In the genomic region with DNA sequence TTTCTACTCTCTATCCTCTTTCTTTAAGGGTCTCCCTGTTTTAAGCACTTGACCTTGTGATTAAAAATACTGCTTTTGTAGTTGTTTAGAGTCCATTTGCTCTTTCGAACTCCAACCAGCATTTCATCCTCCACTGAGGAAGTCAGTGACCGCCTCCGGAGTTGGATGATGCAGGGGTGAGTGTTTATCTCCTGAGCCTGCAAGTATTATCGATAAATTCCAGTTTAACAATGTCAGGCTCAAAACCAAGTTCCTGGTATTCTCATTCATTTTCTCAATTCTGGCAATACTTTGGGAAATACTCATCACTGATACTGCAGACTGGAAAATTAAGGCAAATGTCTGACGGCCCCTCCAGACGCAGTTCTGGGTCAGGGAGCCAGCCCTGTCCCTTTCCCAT, we compare ENCODE assay signal across 9 mouse cellular contexts. TPM values are rescaled to one million over a fixed set of nuclear protein-coding genes. Genes with fewer than 3 reads are reported as not detected.
DNase-seq lines count a peak whose midpoint lies in the region; ATAC-seq and TF ChIP-seq lines count a peak whose summit lies in the region.
"Had no signal": no experiment of that assay in that cellular context is flagged by ENCODE, and none has a peak within 500 bp of the region (broad histone marks: within the 10 kb centered on the region; RNA-seq: fewer than 3 reads in every experiment).

No protein-coding gene starts in this region.

- DNase-seq in gastrocnemius, adult 2 months: no peak
- DNase-seq in gastrocnemius, postnatal 36 days: no peak
- DNase-seq in forebrain, embryonic 11.5 days (ENCODE audit: low spot score): no peak
- no peak for DNase-seq in liver, embryonic 11.5 days (ENCODE audit: low spot score)
- DNase-seq in natural killer cell, adult 2 months (ENCODE audit: low spot score in 2 of 2): no peak
- DNase-seq in adrenal gland, postnatal 4 days (ENCODE audit: low spot score in 2 of 2): no peak
- DNase-seq in left cerebral cortex, adult 8-10 months (ENCODE audit: low spot score in 2 of 2): no peak

- no peaks in the 10 kb centered on the region for H3K9me3 ChIP-seq in forebrain, embryonic 11.5 days (ENCODE audit: control insufficient read depth, low read length)
- H3K9me3 ChIP-seq in liver, embryonic 11.5 days (ENCODE audit: control insufficient read depth, low read length): no peaks in the 10 kb centered on the region

- intact Hi-C loops in gastrocnemius, adult 2 months (cut with DNase I): no loop called here
- intact Hi-C loops in gastrocnemius, postnatal 36 days (cut with DNase I): no loop called here

- no peaks in the 10 kb centered on the region for H3K4me1 ChIP-seq in forebrain, embryonic 11.5 days (replicated peaks; ENCODE audit: control insufficient read depth, insufficient read depth, low read length)
- H3K4me1 ChIP-seq in liver, embryonic 11.5 days (replicated peaks; ENCODE audit: control insufficient read depth, insufficient read depth, low read length): no peaks in the 10 kb centered on the region

- H3K27me3 ChIP-seq in C2C12 (ENCODE audit: control insufficient read depth, insufficient read depth, insufficient read length): no peaks in the 10 kb centered on the region
- no peaks in the 10 kb centered on the region for H3K27me3 ChIP-seq in forebrain, embryonic 11.5 days (ENCODE audit: control insufficient read depth, insufficient read depth, low read length)
- H3K27me3 ChIP-seq in liver, embryonic 11.5 days (replicated peaks; ENCODE audit: control insufficient read depth, insufficient read depth, low read length): no peaks in the 10 kb centered on the region

- no peaks in the 10 kb centered on the region for H3K79me2 ChIP-seq in C2C12 (ENCODE audit: control insufficient read depth, insufficient read depth)

- H3K79me3 ChIP-seq in C2C12 (ENCODE audit: low read depth): no peaks in the 10 kb centered on the region

- ATAC-seq in forebrain, embryonic 11.5 days (replicated peaks; ENCODE audit: low FRiP score): peak; percentile 22; the same call in 1 of the 2 replicates
- ATAC-seq in liver, embryonic 11.5 days (replicated peaks; ENCODE audit: low FRiP score): peak; percentile 48

- H3K4me3 ChIP-seq in gastrocnemius, adult 2 months: peak overlapping the region; percentile 79
- no peak overlapping the region for H3K4me3 ChIP-seq in C2C12 (ENCODE audit: insufficient read depth, poor library complexity, severe bottlenecking)
- H3K4me3 ChIP-seq in forebrain, embryonic 11.5 days (ENCODE audit: low read depth, low read length): peak overlapping the region; percentile 48
- peak overlapping the region; percentile 65 for H3K4me3 ChIP-seq in liver, embryonic 11.5 days (ENCODE audit: low read depth, low read length)

- H3K9ac ChIP-seq in forebrain, embryonic 11.5 days (ENCODE audit: low read length): peak overlapping the region; percentile 70
- H3K9ac ChIP-seq in liver, embryonic 11.5 days (ENCODE audit: low read depth, low read length): peak overlapping the region; percentile 76

- TF ChIP-seq CTCF in gastrocnemius, adult 2 months (IDR thresholded peaks at IDR 0.05): no peak
- no peak for TF ChIP-seq CTCF in C2C12 (IDR thresholded peaks at IDR 0.05; ENCODE audit: control insufficient read depth, insufficient read depth, insufficient read length)

- H3K36me3 ChIP-seq in C2C12 (ENCODE audit: control insufficient read depth, insufficient read depth): no peaks in the 10 kb centered on the region
- H3K36me3 ChIP-seq in forebrain, embryonic 11.5 days (ENCODE audit: control insufficient read depth, insufficient read depth, low read length): no peaks in the 10 kb centered on the region
- H3K36me3 ChIP-seq in liver, embryonic 11.5 days (ENCODE audit: control insufficient read depth, insufficient read depth, low read length): no peaks in the 10 kb centered on the region

- 10% methylated on average over 6 of the region's 6 CpGs for WGBS in forebrain, embryonic 11.5 days
- WGBS in liver, embryonic 11.5 days: 3% methylated on average over 6 of the region's 6 CpGs

- peak overlapping the region; percentile 83 for H3K27ac ChIP-seq in gastrocnemius, adult 2 months
- H3K27ac ChIP-seq in forebrain, embryonic 11.5 days (ENCODE audit: low read depth, low read length): no peak overlapping the region
- no peak overlapping the region for H3K27ac ChIP-seq in liver, embryonic 11.5 days (ENCODE audit: low read depth, low read length)

- H3ac ChIP-seq in C2C12 (ENCODE audit: control insufficient read depth, insufficient read length, low read depth): peak overlapping the region; percentile 66

- peak overlapping the region; percentile 48 for H3K4me2 ChIP-seq in forebrain, embryonic 11.5 days (ENCODE audit: low read depth, low read length, severe bottlenecking)
- H3K4me2 ChIP-seq in liver, embryonic 11.5 days: peak overlapping the region; percentile 65

TF ChIP-seq in C2C12, 6 proteins besides CTCF, POLR2A, EP300 and RAD21:
- no peak for TF ChIP-seq MYOD1 (IDR thresholded peaks at IDR 0.05; ENCODE audit: control insufficient read depth, insufficient read length, low read depth)
- no peak for TF ChIP-seq FOSL1 (IDR thresholded peaks at IDR 0.05; ENCODE audit: insufficient read depth, low read length, poor library complexity, severe bottlenecking)
- TF ChIP-seq MYOG (IDR thresholded peaks at IDR 0.05; ENCODE audit: control insufficient read depth, extremely low read depth, insufficient read length): no peak
- TF ChIP-seq USF1 (IDR thresholded peaks at IDR 0.05; ENCODE audit: low read depth): no peak
- no peak for TF ChIP-seq CEBPB (IDR thresholded peaks at IDR 0.05; ENCODE audit: low read depth)
- no peak for TF ChIP-seq MAX (IDR thresholded peaks at IDR 0.05)

RNA-seq across cellular contexts. Expression of a gene that starts 13.7 kb away (rescaled TPM):
- 10 to 100 TPM; 11.2 to 12.8 TPM for total RNA-seq in gastrocnemius, adult 2 months (2021)
- total RNA-seq in gastrocnemius, postnatal 36 days (2021): 10 to 100 TPM; 10.0 to 10.3 TPM
- polyA plus RNA-seq in C2C12 (2012; fragmentation: generic; extraction: Trizol): 8.8 TPM
- polyA plus RNA-seq in forebrain, embryonic 11.5 days (2014; fragmentation: Nextera tagmentation; extraction: Ambion mirVana): 36.3 and 40.3 TPM in 2 replicates
- polyA plus RNA-seq in liver, embryonic 11.5 days (2014; fragmentation: Nextera tagmentation; extraction: Ambion mirVana): 24.7 and 26.2 TPM in 2 replicates
- 10 to 100 TPM; 23.6 to 27.4 TPM for total RNA-seq in adrenal gland, postnatal 4 days (2021)
- total RNA-seq in left cerebral cortex, adult 8-10 months (2022): 10 to 100 TPM; 30.3 to 33.7 (median 30.9) TPM

RNA-seq across cellular contexts. Expression of a gene that starts 14.4 kb away (rescaled TPM):
- not detected for total RNA-seq in gastrocnemius, adult 2 months (2021)
- total RNA-seq in gastrocnemius, postnatal 36 days (2021): not detected
- polyA plus RNA-seq in C2C12 (2012; fragmentation: generic; extraction: Trizol): 0.77 TPM
- polyA plus RNA-seq in forebrain, embryonic 11.5 days (2014; fragmentation: Nextera tagmentation; extraction: Ambion mirVana): 2.1 and 4.1 TPM in 2 replicates
- 1.8 and 2.7 TPM in 2 replicates for polyA plus RNA-seq in liver, embryonic 11.5 days (2014; fragmentation: Nextera tagmentation; extraction: Ambion mirVana)
- 1 to 10 TPM; 1.8 to 1.9 TPM for total RNA-seq in adrenal gland, postnatal 4 days (2021)
- 1 to 10 TPM in 1 of 4 experiments, not detected in 3; 1.1 TPM for total RNA-seq in left cerebral cortex, adult 8-10 months (2022)
- polyA plus RNA-seq: CD4-positive, CD25-positive, alpha-beta regulatory T cell, adult 4 months had no signal
